Mouse (Mus musculus): ENCODE data around the gene St6gal1.

The St6gal1 gene

GRCm38 (mm10) chr16:23299904-23300740 is 75.6 kb downstream of the St6gal1 start:
- no peak for DNase-seq (ENCODE audit: low spot score)

- no peak for DNase-seq (ENCODE audit: low spot score)
These were observed 77.2 kb downstream of the St6gal1 start for GRCm38 (mm10) chr16:23301762-23302161.

- DNase-seq (ENCODE audit: low spot score): no peak
These were observed 81.5 kb downstream of the St6gal1 start for GRCm38 (mm10) chr16:23305830-23306623.

DNA sequence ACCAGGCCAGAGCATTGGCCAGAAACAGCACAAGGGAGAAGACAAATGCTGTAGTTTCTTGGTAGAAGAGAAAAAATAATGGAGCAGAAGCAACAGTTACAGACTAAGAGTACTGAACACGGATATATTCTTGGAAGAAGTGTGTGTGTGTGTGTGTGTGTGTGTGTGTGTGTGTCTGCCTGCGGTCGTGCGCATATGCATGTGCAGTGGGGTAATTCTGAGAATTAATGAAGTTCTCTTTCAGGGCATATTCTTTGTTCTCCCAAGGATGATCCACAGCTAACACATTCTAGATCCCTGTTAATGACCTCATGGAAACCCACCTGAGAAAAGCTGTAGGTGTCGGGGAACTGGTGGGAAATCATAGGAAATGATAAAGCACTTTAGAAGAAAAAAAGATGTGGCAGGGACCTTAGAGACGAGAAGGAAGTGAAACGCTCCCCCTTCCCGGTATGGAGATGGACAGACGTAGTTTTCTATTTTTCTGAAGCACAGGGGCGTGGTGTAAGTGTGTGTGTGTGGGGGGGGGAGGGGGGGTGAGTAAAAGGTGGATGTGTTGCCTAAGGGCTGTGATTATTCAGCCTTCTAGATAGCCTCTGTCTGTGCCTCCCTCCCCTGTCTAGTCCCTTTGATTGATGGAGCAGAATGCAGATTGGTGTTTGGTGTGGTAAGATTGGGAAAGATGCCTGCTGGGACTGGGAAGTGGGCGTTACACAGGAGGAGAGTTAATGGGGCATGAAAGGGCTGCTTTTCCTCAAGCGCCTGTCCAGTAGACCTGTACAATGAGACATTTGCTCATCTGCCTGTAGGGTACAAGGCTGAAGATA is 82.8 kb downstream of the St6gal1 start:
- DNase-seq (ENCODE audit: low spot score): no peak

DNA sequence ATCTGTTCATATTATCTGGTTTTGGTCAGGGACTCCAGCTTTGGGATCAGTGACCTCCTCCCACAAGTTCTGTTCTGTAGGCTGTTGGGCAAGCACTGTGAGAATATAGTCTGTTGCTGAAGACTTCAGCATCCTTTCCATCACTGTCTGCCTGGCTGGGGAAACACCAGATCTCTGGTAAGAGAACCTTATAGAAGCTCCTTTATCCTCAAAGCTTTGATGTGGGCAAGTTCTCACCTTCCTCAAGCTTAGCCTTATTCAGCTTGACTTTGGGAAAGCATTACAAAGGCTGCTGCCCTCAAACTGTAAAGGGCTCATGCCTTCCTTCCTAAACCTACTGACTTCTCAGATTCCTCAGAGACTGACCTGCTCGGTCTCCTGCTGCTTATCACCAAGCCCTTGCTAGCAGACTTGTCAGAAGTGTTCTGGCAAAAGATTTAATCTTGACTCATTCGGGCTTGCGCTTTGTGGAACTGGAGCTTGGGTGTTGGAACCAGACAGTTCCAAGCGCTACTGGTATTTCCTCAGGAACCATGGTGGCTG is 83.5 kb downstream of the St6gal1 start:
- no peak for DNase-seq (ENCODE audit: low spot score)

- DNase-seq (ENCODE audit: low spot score): no peak
These were observed 84.5 kb downstream of the St6gal1 start for GRCm38 (mm10) chr16:23309080-23309479.

GRCm38 (mm10) chr16:23312604-23313003 is 88.1 kb downstream of the St6gal1 start:
- no peak for DNase-seq (ENCODE audit: low spot score)

DNA sequence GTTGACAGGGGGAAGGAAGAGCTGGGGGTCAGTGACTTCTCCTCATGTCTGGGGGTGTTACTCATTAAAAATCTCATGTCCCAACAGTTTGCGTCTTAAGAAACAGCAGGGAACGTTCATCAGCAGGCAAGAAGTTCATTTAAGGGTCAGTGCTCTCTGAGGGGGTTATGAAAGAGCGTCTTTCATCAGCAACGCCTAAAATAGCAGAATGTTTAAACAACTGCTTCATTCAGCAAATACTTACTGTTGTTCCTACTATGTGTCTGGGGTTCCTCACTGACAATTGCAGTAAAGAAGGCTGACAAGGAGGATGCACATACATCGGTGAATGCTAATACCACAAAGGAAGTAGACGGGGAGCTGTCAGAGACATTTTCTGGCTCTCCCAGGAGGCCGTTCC is 90.2 kb downstream of the St6gal1 start:
- DNase-seq (ENCODE audit: low spot score): no peak

DNA sequence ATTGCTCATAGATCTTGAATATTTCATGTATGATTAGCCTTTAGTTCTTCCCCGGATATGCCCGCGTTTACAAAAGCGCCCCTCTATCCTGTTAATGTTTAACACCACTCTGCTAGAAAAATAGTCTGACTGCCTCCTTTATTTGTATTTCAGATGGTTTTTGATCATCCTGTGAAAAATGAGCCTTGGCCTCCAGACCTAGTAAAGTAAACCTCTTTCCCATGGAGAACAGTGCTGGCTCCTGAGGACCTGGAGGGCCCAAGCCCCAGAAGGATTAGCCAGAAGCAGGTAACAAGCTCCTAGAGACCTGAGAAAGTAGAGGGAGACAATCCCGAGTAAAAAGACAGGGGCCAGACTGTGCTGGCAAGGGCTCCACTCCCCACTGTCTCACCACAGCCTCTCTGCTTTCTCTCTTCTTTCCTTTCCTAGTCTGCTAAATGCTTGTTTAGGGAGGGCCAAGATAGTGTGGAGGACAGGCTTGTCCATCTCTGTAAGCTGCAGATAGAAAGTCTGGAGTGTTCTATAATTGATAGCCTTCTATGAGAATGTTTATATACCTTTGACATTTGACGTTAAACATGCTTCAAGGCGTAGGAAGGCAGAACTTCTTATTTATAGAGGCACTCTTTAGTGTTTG is 93.0 kb downstream of the St6gal1 start:
- no peak for DNase-seq (ENCODE audit: low spot score)

- DNase-seq (ENCODE audit: low spot score): no peak
These were observed 95.5 kb downstream of the St6gal1 start for GRCm38 (mm10) chr16:23320025-23320424.

DNA sequence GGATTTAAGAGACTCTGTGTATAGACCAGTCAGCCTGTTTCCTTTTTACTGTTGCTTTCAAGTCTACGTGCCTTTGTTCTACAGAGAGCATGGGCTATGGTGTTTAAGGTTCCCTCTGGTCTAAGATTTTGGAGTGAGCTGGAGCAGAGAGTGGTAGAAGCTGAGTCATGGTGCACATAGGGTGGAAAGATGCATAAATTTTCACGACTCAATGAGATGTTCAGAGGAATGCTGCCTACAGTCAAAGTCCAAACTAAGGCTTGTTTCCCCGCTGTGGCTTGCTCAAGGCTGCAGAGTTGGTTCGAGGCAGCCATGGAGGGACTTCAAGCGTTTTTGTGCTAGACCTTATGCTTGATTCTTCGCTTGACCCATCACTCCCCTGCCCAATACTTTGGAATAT is 96.0 kb downstream of the St6gal1 start:
- no peak for DNase-seq (ENCODE audit: low spot score)

GRCm38 (mm10) chr16:23322453-23322852 is 97.9 kb downstream of the St6gal1 start:
- no peak for DNase-seq (ENCODE audit: low spot score)

DNA sequence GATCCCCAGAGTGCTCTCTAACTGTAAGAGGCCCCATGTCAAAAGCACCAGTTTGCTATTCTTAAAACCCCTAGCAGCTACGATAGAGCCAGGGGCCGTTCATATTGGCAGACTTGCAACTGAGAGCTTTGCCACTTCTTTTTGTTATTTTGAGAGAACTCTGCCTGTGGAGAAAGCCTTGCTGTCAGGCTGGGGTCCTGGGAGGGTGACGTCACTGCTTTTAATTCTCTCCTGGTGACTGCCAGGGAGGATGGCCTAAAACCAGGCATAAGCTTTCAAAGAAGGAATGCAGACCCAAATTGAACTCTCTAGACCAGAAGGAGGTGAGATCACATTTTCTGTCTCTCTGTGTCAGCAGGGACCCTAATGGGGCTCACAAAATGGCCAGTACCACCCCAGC is 99.4 kb downstream of the St6gal1 start:
- DNase-seq (ENCODE audit: low spot score): no peak

- no peak for DNase-seq (ENCODE audit: low spot score)
These were observed 100.5 kb downstream of the St6gal1 start for GRCm38 (mm10) chr16:23324867-23325650.

DNA sequence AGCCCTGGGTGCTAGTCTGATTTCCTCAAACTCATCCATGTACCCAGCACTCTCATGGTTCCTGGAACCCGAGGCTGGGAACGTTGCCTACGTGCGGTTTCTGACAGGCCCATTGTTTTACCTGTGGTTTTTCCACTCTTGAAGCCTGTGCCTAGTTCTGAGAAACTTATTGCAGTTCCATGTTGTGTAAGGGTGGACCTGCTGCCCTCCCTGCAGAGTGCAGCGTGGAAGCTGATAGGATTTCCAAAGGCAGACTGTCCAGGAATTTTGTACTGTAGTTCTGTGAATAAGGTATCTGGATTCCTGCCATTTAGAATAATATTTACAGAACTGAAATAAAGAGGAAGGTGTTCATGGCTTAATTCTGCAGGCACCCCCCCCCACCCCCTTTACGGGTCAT is 102.1 kb downstream of the St6gal1 start:
- no peak for DNase-seq (ENCODE audit: low spot score)

- DNase-seq (ENCODE audit: low spot score): no peak
These were observed 102.7 kb downstream of the St6gal1 start for GRCm38 (mm10) chr16:23327266-23327665.

GRCm38 (mm10) chr16:23328201-23328600 is 103.7 kb downstream of the St6gal1 start:
- DNase-seq (ENCODE audit: low spot score): no peak

DNA sequence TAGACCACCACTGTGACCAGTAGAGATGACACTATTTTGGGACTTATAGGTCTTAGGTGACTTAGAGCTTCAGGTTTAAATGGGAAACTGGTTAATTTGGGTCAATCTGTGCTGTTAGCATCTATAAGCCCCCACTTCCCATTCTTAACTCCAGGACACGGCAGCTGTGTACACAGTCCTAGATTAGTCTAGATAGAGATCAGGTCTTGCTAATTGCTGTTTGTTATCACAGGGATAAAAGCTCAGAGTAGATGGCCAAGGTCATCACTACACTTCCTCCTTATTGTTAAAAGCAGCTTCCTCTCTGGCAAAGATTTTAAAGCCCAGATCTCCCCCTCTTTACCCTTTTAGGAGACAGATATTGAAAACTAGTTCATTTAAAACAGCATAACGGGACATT is 107.6 kb downstream of the St6gal1 start:
- no peak for DNase-seq (ENCODE audit: low spot score)

- no peak for DNase-seq (ENCODE audit: low spot score)
These were observed 108.1 kb downstream of the St6gal1 start for GRCm38 (mm10) chr16:23332686-23333085.

GRCm38 (mm10) chr16:23333875-23334551 is 109.5 kb downstream of the St6gal1 start:
- DNase-seq (ENCODE audit: low spot score): no peak
